Mouse (Mus musculus) lung, adult 2 months (tissue): ENCODE results near the gene Rd3.

Experiments
- CTCF ChIP-seq: fragments of 200-500 bp; IDR thresholded peaks from 2 replicates; pipeline ENCODE4 v1.5.1; 2011; ENCODE audit warnings: mild to moderate bottlenecking, low read length, control low read depth; ENCODE audit not compliant: insufficient read depth
- POLR2A ChIP-seq: fragments of 200-500 bp; IDR thresholded peaks from 2 replicates; pipeline ENCODE4 v1.6.1; 2011; ENCODE audit warnings: low read depth, mild to moderate bottlenecking, control low read depth, low read length, borderline replicate concordance; ENCODE audit errors: extremely low read depth

- TF ChIP-seq POLR2A (no peak), CTCF (no peak)
These were observed 44.7 kb upstream of the Rd3 start for GRCm38 (mm10) chr1:191932286-191932985.
